Mouse (Mus musculus): ENCODE results near the gene Dnajc8. TPM values are rescaled to one million over a fixed set of nuclear protein-coding genes. Genes with fewer than 3 reads are reported as not detected.
A peak's percentile ranks its signal among the peaks of the same experiment; 100 is the strongest.

Dnajc8 gene
- total and polyA plus RNA-seq, 3 experiments, result 110 to 246 TPM; not detected in 1

GRCm38 (mm10) chr4:132590642-132591041, 55.3 kb downstream of the Dnajc8 start:
- no peak overlapping the region for H3K4me3 ChIP-seq (ENCODE audit: control insufficient read depth in 1 of 2, insufficient read depth in 1 of 2, low read depth in 2 of 2, low read length in 2 of 2)
- H3K79me2 ChIP-seq (ENCODE audit: control insufficient read depth, insufficient read depth, low read length, poor library complexity), result no peaks in the 10 kb centered on the region
- H3K36me3 ChIP-seq (ENCODE audit: control insufficient read depth in 1 of 2, insufficient read depth in 2 of 2, low read length in 2 of 2), result peaks cover 0 to 11% of the 10 kb centered on the region in 2 experiments; a peak in 2 of 4 replicates
- H3K27ac ChIP-seq (ENCODE audit: control insufficient read depth, low read depth, low read length), result no peak overlapping the region
- H3K9ac ChIP-seq (ENCODE audit: control insufficient read depth, low read depth, low read length, poor library complexity, severe bottlenecking), result no peak overlapping the region
- peaks cover 0 to 17% of the 10 kb centered on the region in 2 experiments; a peak in 3 of 4 replicates for H3K4me1 ChIP-seq (ENCODE audit: control insufficient read depth in 1 of 2, insufficient read depth in 2 of 2, low read length in 2 of 2)
- no peak for DNase-seq (ENCODE audit: low read depth, low spot score)
- no peaks in the 10 kb centered on the region for H3K9me3 ChIP-seq (replicated peaks; ENCODE audit: insufficient read depth, low read length)
- no peak for TF ChIP-seq MXI1 (IDR thresholded peaks at IDR 0.05; ENCODE audit: low read depth, low read length)
- no peak for TF ChIP-seq GABPA (IDR thresholded peaks at IDR 0.05; ENCODE audit: low read depth, low read length)
- no peak for TF ChIP-seq MYC (IDR thresholded peaks at IDR 0.05; ENCODE audit: low read depth, low read length)
- TF ChIP-seq ELF1 (IDR thresholded peaks at IDR 0.05; ENCODE audit: low read depth, low read length), result no peak
- TF ChIP-seq KAT2A (conservative IDR thresholded peaks at IDR 0.05; ENCODE audit: low read depth, low read length), result no peak
- no peak for TF ChIP-seq MAFK (IDR thresholded peaks at IDR 0.05; ENCODE audit: borderline replicate concordance, low read depth, low read length)
- TF ChIP-seq MAX (IDR thresholded peaks at IDR 0.05; ENCODE audit: low read length), result no peak
- no peak for TF ChIP-seq E2F4 (IDR thresholded peaks at IDR 0.05; ENCODE audit: borderline replicate concordance, low read depth, low read length)
- TF ChIP-seq MEF2A (IDR thresholded peaks at IDR 0.05; ENCODE audit: extremely low read depth, insufficient replicate concordance, low read depth, low read length, poor library complexity, severe bottlenecking), result no peak
- no peak for TF ChIP-seq UBTF (IDR thresholded peaks at IDR 0.05; ENCODE audit: borderline replicate concordance, insufficient read depth, low read depth, low read length)
- TF ChIP-seq CHD1 (IDR thresholded peaks at IDR 0.05; ENCODE audit: low read depth, low read length), result no peak
- TF ChIP-seq TAL1 (IDR thresholded peaks at IDR 0.05; ENCODE audit: low read length), result no peak
- no peaks in the 10 kb centered on the region for H3K27me3 ChIP-seq (ENCODE audit: control insufficient read depth in 1 of 2, insufficient read depth in 2 of 2, low read length in 2 of 2)

GRCm38 (mm10) chr4:132592958-132593357, 57.6 kb downstream of the Dnajc8 start:
- Histone ChIP-seq H3K4me3 (ENCODE audit: control insufficient read depth in 1 of 2, insufficient read depth in 1 of 2, low read depth in 2 of 2, low read length in 2 of 2) (peak overlapping the region in 1 of 2 experiments; percentile 31; a peak in 2 of 4 replicates), H3K27ac (ENCODE audit: control insufficient read depth, low read depth, low read length) (peak overlapping the region; percentile 89), H3K9ac (ENCODE audit: control insufficient read depth, low read depth, low read length, poor library complexity, severe bottlenecking) (peak overlapping the region; percentile 44), H3K79me2 (ENCODE audit: control insufficient read depth, insufficient read depth, low read length, poor library complexity) (no peaks in the 10 kb centered on the region), H3K27me3 (ENCODE audit: control insufficient read depth in 1 of 2, insufficient read depth in 2 of 2, low read length in 2 of 2) (no peaks in the 10 kb centered on the region), H3K9me3 (replicated peaks; ENCODE audit: insufficient read depth, low read length) (no peaks in the 10 kb centered on the region), H3K4me1 (ENCODE audit: control insufficient read depth in 1 of 2, insufficient read depth in 2 of 2, low read length in 2 of 2) (peaks cover 0 to 17% of the 10 kb centered on the region in 2 experiments; a peak in 3 of 4 replicates), H3K36me3 (ENCODE audit: control insufficient read depth in 1 of 2, insufficient read depth in 2 of 2, low read length in 2 of 2) (peaks cover 0 to 11% of the 10 kb centered on the region in 2 experiments; a peak in 2 of 4 replicates)
- peak; percentile 96 for DNase-seq (ENCODE audit: low read depth, low spot score)
- TF ChIP-seq GABPA (IDR thresholded peaks at IDR 0.05; ENCODE audit: low read depth, low read length) (no peak), MAZ (IDR thresholded peaks at IDR 0.05; ENCODE audit: low read depth, low read length) (0 out of 2 replicates have a peak, but pooled peaks have one; percentile 59), ELF1 (IDR thresholded peaks at IDR 0.05; ENCODE audit: low read depth, low read length) (peak; percentile 71), CTCF (IDR thresholded peaks at IDR 0.05 in 2 of 3, conservative IDR thresholded peaks at IDR 0.05 in 1 of 3; ENCODE audit: control insufficient read depth in 1 of 3, insufficient read depth in 1 of 3, low read depth in 2 of 3, low read length in 3 of 3, poor library complexity in 1 of 3, severe bottlenecking in 1 of 3) (no peak), RCOR1 (IDR thresholded peaks at IDR 0.05; ENCODE audit: low read depth, low read length) (peak; percentile 75), ZKSCAN1 (IDR thresholded peaks at IDR 0.05; ENCODE audit: low read depth, low read length) (no peak), ZNF384 (IDR thresholded peaks at IDR 0.05; ENCODE audit: low read depth, low read length) (peak; percentile 80), TAL1 (IDR thresholded peaks at IDR 0.05; ENCODE audit: low read length) (no peak), MYB (IDR thresholded peaks at IDR 0.05; ENCODE audit: low read depth, low read length) (no peak), SIN3A (IDR thresholded peaks at IDR 0.05; ENCODE audit: low read length) (peak; percentile 86), USF1 (IDR thresholded peaks at IDR 0.05; ENCODE audit: low read depth, low read length) (peak; percentile 99), POLR2AphosphoS2 (IDR thresholded peaks at IDR 0.05; ENCODE audit: low read length) (no peak), USF2 (IDR thresholded peaks at IDR 0.05; ENCODE audit: borderline replicate concordance in 1 of 2, insufficient read depth in 1 of 2, low read depth in 1 of 2, low read length in 2 of 2) (peak; percentile 65 to 90), NELFE (IDR thresholded peaks at IDR 0.05; ENCODE audit: low read depth, low read length) (no peak), UBTF (IDR thresholded peaks at IDR 0.05; ENCODE audit: borderline replicate concordance, insufficient read depth, low read depth, low read length) (no peak), NRF1 (IDR thresholded peaks at IDR 0.05; ENCODE audit: insufficient read depth, low read depth, low read length, poor library complexity, severe bottlenecking) (peak; percentile 58; the same call in 1 of the 2 replicates), TCF12 (IDR thresholded peaks at IDR 0.05; ENCODE audit: low read depth, low read length) (0 out of 2 replicates have a peak, but pooled peaks have one; percentile 4), HCFC1 (IDR thresholded peaks at IDR 0.05; ENCODE audit: low read depth, low read length) (no peak), EP300 (IDR thresholded peaks at IDR 0.05; ENCODE audit: low read depth in 1 of 2, low read length in 2 of 2) (peak; percentile 79 to 80), BHLHE40 (IDR thresholded peaks at IDR 0.05; ENCODE audit: borderline replicate concordance, low read depth, low read length) (peak; percentile 100), MYC (IDR thresholded peaks at IDR 0.05; ENCODE audit: low read depth, low read length) (peak; percentile 81), CHD1 (IDR thresholded peaks at IDR 0.05; ENCODE audit: low read depth, low read length) (no peak), RAD21 (IDR thresholded peaks at IDR 0.05; ENCODE audit: low read depth, low read length) (no peak), E2F4 (IDR thresholded peaks at IDR 0.05; ENCODE audit: borderline replicate concordance, low read depth, low read length) (no peak)
